Mouse (Mus musculus) MN1 (cell line): Measurements from ENCODE around the gene Mlycd.
A peak's percentile ranks its signal among the peaks of the same experiment; 100 is the strongest.
"Not testable (repeated sequence)": the region's sequence is repeated elsewhere in the genome, so short reads cannot be mapped to it uniquely, and the experiment has no call there.

Experiments used
- DNase-seq: peaks from one replicate; pipeline ENCODE4 v3.0.0-alpha.2; 2016; ENCODE audit warnings: low spot score

Mlycd gene

DNA sequence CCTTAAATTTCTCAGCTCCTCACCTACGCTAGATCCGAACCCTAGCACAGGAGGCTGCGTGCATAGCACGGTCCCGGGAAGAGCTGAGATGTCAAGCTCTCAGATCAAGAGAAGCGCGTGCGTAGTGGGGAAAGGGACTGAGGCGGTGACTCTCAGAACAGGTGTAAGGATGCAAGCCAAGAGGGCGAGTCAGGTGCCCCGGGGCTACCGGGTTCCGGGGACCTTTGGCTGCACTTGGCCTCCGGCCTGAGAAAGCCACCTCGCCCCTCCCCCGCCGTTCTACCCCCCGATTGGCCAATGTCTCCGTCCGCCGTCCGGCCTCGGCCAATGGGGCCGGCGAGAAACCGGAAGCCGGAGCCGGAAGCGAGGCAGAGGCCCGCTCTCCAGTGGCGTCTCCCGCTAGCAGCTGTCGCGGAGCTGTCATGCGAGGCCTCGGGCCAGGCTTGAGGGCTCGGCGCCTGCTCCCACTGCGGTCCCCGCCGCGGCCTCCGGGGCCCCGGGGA, at the start of gene Mlycd:
Mlycd (plus strand) TSS at position 355 of the 503 bp plus-strand sequence.
- peak; percentile 97 for DNase-seq

DNA sequence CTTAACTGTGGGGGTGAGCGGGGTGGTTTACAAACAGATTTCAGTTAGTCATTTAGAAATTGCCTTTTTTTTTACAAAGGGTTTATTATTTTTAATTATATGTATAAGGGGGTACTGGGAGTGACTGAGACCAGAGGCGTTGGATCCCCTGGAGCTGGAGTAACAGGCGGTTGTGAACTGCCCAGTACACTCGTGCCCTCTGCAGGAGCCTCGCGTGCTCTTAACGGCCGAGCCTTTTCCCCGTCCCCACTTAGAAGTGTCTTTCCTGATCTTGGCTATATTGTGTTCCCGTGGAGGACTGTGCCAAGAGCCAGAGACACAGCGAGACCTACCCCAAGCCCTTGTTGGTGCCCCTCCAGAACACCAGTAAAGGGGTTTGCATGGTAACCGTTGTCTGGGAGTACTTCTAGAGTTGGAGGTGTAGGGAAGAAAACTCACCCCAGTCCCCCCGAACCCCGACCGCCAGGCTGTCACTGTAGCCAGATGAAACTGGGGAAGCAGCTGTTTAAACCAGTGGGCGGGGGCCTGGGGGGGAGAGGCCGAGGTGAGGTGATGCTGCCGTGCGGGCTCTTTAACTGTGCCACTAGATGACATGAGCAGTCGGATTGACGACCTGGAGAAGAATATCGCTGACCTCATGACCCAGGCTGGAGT, 49.5 kb upstream of the Mlycd start:
- peak; percentile 40 for DNase-seq

- no peak for DNase-seq
Measured at GRCm38 (mm10) chr8:119345683-119346075, 49.0 kb upstream of the Mlycd start.

DNA sequence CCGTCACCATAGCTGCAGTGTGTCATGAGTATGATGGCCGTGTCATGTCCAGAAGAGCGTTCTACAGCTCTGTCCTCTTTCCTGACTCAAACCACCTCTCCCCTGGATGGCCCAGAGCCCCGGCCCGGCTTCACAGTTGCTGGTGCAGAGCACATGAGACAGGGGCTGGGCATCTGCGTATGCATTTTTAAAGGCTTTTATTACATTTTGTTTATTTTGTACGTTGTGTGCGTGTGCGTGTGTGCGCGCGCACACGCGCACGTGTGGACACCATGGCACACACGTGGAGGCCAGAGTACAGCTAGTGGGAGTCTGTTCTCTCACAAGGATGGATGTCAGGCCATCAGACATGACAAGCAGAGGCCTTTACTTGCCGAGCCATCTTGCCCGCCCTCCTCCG, 43.0 kb upstream of the Mlycd start:
- no peak for DNase-seq

GRCm38 (mm10) chr8:119352977-119353658, 41.6 kb upstream of the Mlycd start:
- DNase-seq: no peak

DNA sequence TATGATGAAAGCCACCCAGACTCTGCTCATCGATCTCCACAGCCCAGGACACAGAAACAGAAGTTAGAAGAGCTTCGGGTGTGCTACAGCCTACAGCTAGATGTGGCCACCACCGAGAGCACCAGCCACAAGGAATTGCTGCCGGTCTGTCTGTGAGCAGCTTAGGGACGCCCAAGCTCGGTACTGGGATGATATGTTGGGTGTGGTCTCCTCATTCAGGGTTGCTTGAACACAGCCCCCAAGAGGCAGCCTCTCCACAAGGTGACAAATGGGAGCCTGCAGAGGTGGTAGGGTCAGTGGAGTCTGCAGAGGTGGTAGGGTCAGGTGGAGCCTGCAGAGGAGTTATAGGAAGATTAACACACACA, 41.0 kb upstream of the Mlycd start:
- DNase-seq: no peak

DNA sequence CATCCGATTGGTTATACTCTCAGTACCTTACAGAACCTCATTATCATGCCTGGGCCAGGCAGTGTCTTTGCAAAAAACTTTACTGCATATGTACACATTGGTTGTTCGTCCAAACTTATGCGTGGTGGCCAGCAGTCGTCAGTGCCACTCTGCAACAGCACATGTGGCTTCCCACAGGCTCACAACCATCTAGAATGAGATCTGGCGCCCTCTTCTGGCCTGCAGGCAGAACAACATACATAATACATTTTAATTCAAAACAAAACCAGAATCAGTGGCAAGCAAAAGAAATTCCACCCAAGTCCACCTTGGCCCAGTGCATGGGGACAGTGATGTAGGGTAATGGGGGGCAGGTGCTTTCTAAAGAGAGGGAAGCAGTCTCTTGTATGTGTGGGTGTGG, 38.0 kb upstream of the Mlycd start:
- not testable (repeated sequence) for DNase-seq

DNA sequence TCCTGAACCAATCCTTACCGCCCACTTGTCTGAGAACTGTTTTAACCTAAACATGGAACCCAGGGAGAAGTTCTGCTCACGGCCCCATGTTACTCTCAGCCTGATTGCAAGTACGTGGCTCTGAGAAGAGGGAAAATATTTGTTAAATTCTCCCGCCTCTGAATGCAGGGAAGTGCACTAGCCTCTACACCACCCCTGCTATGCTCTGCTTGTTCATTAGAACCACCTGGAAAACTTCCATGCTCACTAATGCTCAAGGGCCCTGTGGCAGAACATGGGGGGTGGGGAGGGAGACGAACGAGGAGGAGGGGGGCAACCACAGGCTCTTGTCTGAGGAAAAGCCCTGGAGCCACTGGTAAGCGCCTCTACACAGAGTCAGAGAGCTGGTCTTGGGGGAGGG, 36.5 kb upstream of the Mlycd start:
- DNase-seq: no peak

GRCm38 (mm10) chr8:119358836-119359235, 35.8 kb upstream of the Mlycd start:
- DNase-seq: no peak

DNA sequence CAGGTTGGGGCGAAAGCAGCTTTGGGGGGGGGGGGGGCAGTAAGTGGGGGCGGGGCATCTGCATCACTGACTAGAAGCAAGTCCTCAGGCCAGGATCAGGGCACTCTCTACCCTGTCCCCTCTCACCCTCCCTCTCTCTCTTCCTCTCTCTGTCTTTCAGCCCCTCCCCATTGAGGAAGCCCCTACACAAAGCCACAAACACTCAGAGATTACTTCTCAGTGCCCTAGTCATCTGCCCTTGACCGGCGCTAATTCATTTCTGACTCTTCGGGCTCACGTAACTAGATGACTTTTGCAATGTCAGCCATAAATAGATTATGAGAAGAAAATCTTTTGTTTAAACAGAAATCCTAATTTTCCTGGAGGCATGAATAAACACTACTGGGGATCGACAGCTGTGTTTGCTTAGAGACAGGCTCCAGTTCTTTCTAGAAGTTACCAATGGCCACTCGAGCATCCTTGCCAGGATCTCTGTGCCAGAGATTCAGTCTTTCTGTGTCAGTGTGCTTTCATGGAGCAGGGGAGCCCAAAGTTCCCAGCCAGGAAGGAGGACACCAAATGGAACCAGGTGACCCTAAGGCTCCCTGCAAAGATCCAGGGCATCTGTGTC, 33.9 kb upstream of the Mlycd start:
- no peak for DNase-seq

DNA sequence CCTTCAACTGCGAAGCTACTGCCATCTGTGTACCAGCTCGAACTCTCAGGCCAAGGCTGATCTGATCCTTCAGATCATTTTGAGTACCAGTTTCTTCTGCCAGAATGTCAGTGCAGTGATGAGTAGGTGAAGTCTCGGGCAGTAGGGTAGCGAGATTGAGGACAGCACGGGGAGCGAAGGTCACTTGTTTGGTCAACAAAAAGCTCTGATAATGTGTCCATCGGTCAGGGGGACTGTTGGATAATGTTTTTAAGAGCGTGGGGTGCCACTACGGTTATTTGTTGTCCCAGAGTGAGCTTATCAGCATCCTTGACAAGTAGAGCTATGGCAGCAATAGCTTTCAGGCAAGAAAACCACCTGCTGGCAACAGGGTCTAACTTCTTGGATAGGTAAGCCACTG, 20.0 kb upstream of the Mlycd start:
- DNase-seq: not testable (repeated sequence)

DNA sequence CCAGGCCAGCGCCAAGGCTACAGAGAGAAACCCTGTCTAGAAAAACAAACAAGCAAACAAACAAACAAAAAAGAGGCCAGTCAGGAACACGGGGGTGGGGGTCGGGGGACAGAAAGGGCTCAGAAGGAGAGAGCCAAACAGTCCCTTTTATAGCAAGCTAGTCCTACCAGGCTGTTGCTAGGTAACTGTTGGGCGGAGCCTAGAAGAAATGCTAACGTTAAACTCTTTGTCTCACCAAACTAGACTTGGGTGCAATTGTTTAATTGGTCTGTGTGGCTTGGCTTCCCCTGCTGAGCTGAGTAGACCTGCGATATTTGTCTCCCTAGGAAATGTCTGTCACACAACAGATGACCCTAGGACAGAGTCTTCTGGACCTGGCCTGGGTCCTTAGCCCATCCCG, 16.2 kb upstream of the Mlycd start:
- no peak for DNase-seq

DNA sequence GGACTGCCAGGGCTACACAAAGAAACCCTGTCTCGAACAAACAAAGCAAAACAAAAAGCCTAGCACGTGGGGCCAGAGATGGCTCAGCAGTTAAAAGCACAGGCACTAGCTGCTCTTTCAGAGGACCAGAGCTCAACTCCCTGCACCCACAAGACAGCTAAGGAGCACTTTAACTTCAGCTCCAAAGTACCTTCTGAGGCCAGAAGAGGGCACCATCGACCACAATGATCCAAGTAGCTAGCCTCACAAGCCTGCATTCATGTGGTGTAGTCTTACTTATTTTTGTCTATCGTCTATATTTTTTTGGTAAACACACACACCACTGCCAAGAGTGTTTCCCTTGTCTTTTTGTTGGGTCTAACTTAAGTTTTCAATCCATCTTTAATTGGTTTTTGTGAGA, 14.1 kb upstream of the Mlycd start:
- DNase-seq: peak; percentile 56

- DNase-seq: peak; percentile 87
Measured at GRCm38 (mm10) chr8:119384478-119384877, 10.2 kb upstream of the Mlycd start.

DNA sequence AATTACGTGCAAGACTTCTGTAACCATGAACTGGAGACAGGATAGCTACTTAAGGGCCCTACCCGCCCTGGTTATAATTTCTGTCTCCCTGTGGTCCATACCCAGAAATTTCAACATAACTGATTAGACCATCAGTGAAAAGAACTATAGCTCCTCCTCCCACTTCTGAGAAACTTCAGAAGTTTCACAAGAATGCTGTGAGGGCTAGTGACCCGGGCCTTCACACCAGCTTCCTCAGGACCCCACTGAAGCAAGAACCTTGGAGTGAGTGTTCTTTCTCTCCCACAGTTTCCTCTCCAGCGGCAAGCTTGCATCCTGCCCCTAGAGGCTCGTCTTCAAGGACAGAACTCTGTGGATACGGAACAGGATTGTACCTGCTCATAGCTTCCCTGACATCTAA, 8.8 kb upstream of the Mlycd start:
- no peak for DNase-seq

DNA sequence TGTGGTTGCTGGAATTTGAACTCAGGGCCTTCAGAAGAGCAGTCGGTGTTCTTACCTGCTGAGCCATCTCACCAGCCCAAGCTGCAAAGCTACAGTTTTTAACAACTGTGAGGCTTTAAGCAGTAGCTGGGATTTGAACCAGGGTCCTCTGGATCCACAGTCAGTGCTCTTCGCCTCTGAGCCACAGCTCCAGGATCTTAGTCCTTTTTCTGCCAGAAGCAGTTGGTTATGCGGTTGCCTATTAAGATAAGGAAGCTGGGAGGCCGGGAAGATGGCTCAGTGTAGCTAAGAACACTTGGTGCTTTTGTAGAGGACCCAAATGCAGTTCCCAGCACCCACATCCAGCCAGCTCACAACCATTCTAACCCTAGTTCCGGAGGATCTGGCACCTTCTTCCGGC, 7.7 kb upstream of the Mlycd start:
- DNase-seq: no peak

DNA sequence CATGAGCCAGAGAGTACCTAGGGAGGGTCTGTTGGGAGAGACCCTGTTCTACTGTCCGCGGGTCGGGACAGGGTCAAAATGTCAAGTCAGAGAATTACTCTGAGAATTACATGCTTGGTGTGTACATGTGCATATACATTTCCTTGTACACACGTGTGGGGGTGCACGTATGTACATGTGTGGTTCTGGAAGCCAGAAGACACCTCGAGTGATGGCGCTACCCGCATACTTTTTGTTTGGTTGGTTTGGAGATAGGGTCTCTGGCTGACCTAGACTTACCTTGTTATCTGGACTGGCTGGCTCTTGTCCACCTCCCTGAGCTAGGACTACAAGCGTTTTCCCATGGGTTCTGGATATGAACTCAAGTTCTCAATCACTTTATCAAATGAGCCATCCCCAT, 581 bp upstream of the Mlycd start:
- no peak for DNase-seq

DNA sequence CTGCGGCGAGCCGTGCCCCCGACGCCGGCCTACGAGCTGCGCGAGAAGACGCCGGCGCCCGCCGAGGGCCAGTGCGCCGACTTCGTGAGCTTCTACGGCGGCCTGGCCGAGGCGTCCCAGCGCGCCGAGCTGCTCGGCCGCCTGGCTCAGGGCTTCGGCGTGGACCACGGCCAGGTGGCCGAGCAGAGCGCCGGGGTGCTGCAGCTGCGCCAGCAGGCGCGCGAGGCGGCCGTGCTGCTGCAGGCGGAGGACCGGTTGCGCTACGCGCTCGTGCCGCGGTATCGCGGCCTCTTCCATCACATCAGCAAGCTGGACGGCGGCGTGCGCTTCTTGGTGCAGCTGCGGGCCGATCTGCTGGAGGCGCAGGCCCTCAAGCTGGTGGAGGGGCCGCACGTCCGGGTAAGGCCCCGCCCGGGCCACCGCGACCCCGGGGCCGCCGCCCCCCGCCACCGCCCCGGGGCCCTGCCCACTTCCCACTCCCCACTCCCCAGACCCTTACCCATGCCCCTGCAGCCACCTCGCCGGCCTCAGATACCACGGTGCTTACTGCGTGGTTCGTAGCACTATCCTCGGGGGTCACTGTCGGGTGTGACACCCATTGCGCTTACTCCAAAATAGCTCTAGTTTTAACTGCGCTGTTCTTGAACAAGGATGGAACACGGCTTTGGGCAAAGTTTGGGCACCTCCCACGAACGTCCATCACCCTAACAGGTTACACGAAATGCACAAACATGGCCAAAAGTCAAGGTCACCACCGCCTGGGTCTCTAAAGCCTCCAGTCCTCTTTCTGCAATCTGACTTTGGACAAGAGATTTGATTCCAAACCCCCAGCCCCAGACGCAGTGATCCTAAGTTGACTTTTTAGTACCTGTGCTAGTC, 633 bp downstream of the Mlycd start:
- peak; percentile 74 for DNase-seq

DNA sequence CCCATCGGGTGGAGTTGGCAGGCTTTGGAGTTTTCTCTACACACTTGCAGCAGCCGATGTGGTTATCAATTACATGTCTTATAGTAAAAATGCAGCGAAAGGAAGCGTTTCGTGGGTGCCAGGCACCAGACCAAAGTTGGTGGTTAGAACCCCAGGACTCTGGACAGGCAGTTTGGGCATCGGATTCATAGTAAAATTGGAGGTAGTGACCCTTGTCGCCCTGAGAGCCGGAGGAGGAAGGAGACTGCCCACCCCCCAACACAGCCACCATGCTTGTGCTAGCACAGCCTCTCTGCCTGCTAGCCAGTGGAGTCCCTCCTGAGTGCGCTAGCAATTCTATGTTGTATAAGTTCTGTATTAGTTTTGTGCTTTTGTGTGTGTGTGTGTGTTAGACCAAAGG, 3.9 kb downstream of the Mlycd start:
- no peak for DNase-seq

- no peak for DNase-seq
Measured at GRCm38 (mm10) chr8:119399255-119399654, 4.6 kb downstream of the Mlycd start.

GRCm38 (mm10) chr8:119400122-119400671, 5.5 kb downstream of the Mlycd start:
- no peak for DNase-seq

DNA sequence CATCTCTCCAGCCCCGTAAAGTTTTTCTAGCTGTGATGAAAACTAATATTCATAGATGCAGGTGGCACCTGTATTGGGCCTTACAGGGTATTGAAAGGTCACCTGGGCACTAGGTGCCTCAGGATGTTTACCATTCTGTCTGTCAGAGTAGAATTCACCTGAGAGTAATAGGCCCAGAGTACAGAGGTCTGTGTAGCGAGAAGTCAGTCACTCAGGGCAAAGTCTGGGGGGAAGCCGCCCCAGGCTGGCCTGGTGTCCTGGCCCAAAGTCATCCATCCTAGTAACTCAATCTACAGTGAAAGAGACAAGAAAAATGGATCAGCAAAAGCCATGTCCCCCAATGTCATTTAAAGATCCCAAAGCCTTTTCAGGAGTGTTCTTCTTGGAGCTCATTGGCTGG, 6.2 kb downstream of the Mlycd start:
- no peak for DNase-seq
